ENCODE assay signal across 8 mouse cellular contexts in genomic region chr3:146107921-146108571, GRCm38 (mm10). TPM values are rescaled to one million over a fixed set of nuclear protein-coding genes. Genes with fewer than 3 reads are reported as not detected.
DNase-seq lines count a peak whose midpoint lies in the region.

Wdr63 (minus strand) TSS chr3:146108130.

- DNase-seq in WW6 (ENCODE audit: low read depth, low spot score): peak; percentile 68
- DNase-seq in cerebellum, adult 18-20 months: peak; percentile 6 to 19
- peak; percentile 90 for DNase-seq in forelimb bud, embryonic 11.5 days (ENCODE audit: low read depth, low spot score)
- peak; percentile 88 for DNase-seq in hindlimb bud, embryonic 11.5 days (ENCODE audit: extremely low spot score, low read depth, low spot score)
- peak; percentile 70 for DNase-seq in left cerebral cortex, adult 11 months (ENCODE audit: low spot score)
- peak; percentile 57 for DNase-seq in lung, postnatal 14 days
- DNase-seq in retina, postnatal 7 days (ENCODE audit: low read depth, low spot score): peak; percentile 89
- DNase-seq in gastrocnemius, postnatal 10 days: no peak

RNA-seq across cellular contexts. Expression of gene Wdr63, which starts in this region (rescaled TPM):
- not detected for total RNA-seq in gastrocnemius, postnatal 10 days (2021)
